Mouse (Mus musculus) adrenal gland, postnatal 25 days (tissue): ENCODE data around the gene Lct. TPM values are rescaled to one million over a fixed set of nuclear protein-coding genes. Genes with fewer than 3 reads are reported as not detected.
"Not testable (repeated sequence)": the region's sequence is repeated elsewhere in the genome, so short reads cannot be mapped to it uniquely, and the experiment has no call there.

Source experiments
- DNase-seq: peaks from one replicate; pipeline ENCODE4 v3.0.0; 2021; ENCODE audit warnings: mixed read lengths
- total RNA-seq: library from RNA; stranded (reverse); gene quantifications from 2 replicates; pipeline ENCODE4 v1.2.3, GENCODE M21; 2021

The Lct gene
- total RNA-seq, 1 experiment from 2014 or later = 0.12 TPM

DNA sequence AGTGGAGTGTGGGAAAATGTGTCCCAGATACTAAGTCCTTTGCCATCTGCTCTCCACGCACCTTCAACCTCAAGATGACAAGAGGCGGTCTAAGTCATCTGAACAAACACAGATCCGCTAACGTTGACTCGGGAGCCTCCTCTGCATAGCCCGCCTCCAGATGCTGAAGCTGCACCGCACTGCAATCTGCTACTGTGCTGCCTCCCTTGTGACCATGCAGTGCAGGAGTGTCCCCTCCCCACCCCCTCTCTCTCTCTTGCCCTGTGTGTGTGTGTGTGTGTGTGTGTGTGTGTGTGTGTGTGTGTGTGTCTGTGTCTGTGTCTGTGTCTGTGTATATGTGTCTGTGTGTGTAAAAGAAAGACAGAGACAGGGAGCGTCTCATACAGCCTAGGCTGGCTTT is 32.8 kb downstream of the Lct start:
- DNase-seq = no peak

- DNase-seq = no peak
Measured at GRCm38 (mm10) chr1:128293524-128293923, 34.6 kb downstream of the Lct start.

DNA sequence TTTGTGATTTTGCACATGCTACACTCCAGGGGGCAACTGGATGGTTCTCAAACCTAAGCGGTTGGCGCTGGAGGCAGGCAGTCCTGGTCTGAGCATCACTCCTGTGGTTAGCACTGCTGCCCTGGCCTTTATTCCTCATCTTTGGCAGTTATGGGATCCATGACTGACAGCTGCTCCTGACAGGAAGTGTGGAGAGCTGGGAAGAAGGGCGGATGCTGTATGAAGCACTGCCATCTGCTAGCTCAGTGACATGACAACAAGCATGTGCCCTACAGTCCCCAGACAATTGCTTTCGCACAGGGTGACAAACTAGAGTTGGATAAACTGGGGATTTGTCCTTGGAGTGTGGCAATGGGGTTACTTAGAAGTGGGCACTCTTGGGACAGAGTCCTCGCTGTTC is 37.8 kb downstream of the Lct start:
- no peak for DNase-seq

DNA sequence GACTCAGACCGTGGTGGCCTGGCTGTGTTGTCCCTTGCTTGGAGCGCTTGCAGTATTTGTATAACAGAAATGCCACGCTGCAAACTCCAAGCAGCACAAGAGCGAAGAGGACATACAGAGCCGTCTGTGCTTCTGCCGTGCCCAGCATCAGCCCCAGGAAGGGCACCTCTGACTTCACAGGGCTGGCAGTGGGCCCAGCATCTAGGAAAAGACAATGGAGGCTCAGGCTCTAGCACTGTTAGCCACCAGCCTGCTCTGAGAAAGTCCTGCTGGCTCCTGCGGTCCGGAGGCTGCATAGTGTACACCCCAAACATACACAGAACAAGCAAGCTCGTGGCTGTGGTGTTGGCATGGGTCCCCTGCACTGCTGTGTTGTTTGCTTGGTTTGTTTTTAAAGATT is 43.0 kb downstream of the Lct start:
- no peak for DNase-seq

DNA sequence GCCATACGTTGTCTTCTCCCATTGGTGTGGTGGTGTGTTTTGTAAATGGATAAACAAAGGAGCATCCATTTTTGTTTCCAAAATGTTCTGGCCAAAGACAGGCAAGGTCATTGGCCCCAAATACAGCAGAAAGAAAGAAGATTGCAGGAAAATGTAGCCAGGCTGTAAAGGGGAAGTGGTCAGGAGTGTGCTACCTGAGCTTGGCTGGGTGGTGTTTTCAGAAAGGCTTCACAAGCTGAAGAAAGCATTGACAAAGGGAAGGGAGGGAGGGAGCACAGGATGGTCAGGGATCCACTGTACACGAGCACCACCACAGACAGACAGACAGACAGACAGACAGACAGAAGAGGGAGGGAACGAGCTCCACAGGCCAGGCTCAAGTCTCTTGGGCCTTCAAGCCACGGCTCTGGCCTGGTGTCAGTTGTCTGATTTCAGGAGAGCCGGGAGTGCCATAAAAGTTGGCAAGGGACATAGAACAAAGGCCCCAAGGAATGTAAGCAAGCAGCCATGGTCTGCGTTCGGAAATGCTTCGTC is 43.9 kb downstream of the Lct start:
- no peak for DNase-seq

DNA sequence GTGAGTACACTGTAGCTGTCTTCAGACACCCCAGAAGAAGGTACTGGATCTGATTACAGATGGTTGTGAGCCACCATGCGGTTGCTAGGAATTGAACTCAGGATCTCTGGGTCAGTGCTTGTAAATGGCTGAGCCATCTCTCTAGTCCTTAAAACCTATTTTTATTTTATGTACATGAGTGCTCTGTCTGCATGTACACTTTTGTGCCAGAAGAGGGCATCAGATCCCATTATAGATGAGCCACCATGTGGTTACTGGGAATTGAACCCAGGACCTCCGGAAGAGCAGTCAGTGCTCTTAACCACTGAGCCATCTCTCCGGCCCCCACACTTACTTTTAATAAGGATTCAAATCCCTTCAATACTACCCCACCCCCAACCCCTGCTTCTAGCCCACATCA is 45.2 kb downstream of the Lct start:
- DNase-seq = no peak

DNA sequence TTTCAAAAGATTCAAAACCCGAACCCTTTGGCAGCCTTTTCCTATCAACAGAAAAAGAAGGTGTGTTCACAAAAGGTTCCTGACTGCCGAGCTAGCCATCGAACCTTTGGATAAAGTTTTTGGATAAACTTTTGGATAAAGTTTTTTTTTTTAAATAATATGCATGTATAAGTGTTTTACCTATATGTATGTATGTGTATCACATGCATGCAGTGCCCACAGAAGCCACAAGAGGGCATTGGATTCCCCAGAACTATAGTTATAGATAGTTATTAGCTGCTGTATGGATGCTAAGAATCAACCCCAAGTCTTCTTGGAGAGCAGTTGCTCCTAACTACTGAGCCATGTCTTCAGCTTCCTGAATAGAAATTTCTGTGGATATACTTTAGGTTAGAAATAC is 46.4 kb downstream of the Lct start:
- DNase-seq = no peak

DNA sequence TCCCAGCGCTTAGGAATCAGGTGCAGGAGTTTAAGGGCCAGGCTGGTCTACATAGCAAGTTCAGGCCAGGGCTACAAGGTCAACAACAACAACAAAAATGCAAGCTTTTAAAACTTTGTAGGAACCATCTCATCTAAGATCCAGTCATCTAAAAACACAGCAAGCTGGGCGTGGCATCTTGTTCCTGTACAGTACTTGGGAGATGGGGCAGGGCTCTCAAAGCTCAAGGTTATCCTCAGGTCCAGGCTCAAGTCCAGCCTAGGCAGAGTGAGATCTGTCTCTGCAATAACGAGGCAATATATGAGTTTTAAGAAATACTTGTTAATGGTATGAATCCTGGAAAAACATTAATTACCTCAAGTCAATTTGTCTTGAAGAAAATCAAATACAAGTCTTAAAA is 49.6 kb downstream of the Lct start:
- no peak for DNase-seq

- DNase-seq = no peak
Measured at GRCm38 (mm10) chr1:128275908-128276307, 52.2 kb downstream of the Lct start.

DNA sequence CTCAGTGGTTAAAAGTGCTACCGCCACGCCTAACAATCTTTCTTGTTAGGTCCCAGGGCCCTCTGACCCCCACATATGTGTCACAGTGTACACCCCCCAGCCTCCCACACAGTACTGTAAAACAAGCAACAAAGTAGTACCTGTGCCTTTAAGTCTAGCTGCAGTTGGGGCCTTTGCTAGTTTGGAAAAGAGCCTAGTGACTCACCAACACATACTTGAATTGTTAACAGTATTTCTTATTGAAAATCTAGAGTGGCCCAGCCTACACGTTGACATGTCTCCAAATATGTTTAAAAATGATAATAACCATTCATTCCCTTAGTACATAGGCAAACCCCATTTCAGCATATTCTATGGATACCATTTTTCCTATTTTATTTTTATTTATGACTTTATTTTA is 57.4 kb downstream of the Lct start:
- DNase-seq = no peak

GRCm38 (mm10) chr1:128267061-128267460 is 61.1 kb downstream of the Lct start:
- DNase-seq = not testable (repeated sequence)

DNA sequence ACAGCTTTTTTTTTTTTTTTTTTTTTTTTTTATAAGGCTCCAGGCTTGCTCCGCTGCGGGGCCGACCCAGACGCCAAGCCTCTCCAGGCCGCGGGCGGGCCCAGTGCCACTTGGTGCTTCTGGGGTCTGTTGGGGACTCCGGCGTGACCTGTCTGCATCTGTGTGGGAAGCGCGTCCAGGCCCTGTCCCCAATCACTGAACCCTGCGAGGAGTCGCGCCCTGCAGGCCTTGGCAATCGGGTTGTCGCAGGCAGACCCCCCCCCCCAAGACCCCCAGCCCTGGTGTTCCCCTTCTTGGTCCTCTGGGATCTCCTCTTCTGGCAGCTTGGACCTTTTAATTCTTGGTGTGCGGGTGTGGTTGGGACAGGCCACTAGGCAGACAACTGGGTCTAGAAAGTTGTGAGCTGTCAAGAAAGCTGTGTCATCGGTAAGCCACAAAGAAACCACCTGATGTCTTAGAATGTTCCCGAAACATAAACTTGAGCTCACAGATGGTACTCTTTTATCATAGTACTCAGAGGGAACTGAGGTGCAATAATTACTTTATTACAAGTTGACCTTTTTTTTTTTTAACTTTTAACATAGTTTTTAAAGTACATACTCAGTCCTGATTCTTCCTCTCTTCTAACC is 83.3 kb downstream of the Lct start:
- peak; percentile 35 for DNase-seq

DNA sequence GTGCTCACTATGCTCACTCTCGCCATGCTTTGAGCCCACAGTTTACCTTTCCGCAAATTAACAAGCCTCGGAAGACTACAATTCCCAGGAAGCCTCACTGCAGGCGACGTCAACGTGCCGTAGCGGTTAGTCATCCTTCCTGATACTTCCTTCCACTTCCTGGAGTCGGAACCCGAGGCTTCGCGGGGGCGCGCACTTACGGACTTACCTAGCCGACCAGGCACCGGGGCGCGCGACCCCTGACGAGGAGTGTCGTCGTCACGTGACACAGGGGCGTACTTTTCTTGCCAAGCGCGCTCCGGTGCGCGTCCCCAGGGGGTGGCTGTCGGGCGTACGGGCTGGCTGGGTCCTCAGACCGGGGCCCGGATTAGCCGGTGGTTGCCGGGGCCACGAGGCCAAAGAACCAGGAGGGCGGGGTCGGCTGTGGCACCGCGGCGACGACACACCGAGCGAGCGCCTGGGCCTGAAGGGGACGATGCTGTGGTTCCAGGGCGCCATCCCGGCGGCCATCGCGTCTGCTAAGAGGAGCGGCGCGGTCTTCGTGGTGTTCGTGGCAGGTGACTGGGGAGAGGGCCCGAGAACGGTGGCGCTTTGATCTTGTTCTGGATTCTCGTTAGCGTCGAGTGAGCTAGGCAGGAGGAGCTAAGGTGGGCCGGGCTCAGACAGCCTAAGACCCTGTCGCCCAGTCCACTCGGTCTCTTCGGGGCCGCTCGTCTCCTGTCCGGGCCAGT is 84.0 kb downstream of the Lct start:
- peak; percentile 94 for DNase-seq

DNA sequence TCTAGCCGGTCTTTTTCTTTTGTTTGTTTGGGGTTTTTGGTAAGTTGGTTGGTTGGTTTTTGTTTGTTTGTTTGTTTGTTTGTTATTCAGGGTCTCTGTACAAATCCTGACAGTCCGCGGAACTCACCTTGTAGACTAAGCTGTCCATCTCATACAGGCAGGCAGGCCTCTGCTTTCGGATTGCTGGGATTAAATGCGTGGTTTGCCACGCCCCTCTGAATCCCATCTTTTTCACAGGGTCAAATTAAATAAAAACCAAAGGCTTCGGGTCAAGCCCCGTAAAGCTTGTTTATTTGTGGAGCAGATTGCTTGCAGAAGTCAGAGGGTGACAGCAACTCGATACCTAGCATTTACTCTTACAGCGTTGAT is 84.5 kb downstream of the Lct start, which contains the start of gene Ubxn4:
TSS of gene Ubxn4 (plus strand) at position 338 of the 369 bp plus-strand sequence.
- DNase-seq = no peak

DNA sequence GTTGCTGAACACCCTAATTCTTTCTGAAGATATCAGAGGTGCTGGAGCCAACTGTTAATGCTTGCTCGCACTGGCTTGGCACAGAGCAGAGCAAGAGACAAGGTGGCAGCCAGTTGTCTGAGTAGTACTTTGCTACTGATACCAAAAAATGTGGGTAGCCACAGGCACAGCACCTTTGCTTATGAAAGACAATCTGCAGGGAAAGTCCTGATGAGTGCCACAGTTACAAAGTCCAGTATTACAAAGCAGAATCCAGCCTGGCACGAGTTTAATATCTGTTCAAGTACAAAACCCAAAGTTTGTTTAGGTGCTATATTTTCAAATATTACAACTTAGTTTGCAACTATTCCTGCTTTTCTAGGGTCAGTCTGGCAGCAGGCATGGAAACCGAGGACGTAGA is 92.9 kb downstream of the Lct start:
- DNase-seq = no peak

Other genes with a start within 250 kb of the Lct start
- 5.0 and 7.9 TPM in 2 replicates for gene Zranb3, start 225.3 kb downstream of the Lct start, total RNA-seq
- 79.0 and 90.1 TPM in 2 replicates for gene R3hdm1, start 225.0 kb downstream of the Lct start, total RNA-seq
- 68.0 and 92.9 TPM in 2 replicates for gene Ubxn4, start 84.4 kb downstream of the Lct start, total RNA-seq
- gene Mcm6, start 31.3 kb upstream of the Lct start, total RNA-seq = 42.8 and 44.0 TPM in 2 replicates
- 86.9 and 105 TPM in 2 replicates for gene Dars, start 89.0 kb upstream of the Lct start, total RNA-seq